Mouse (Mus musculus) limb, embryonic 12.5 days (tissue): ENCODE results near the gene Lrrc34. TPM values are rescaled to one million over a fixed set of nuclear protein-coding genes. Genes with fewer than 3 reads are reported as not detected.

Experiments used
- ATAC-seq: fragments of 200-750 bp; cut with Nextera tagmentation; 2 replicates; pipeline ENCODE4 v1.8.0; 2017; ENCODE audit warnings: low read depth, moderate TSS enrichment; ENCODE audit not compliant: insufficient number of reproducible peaks, insufficient read depth, low FRiP score, low TSS enrichment
- H3K27ac ChIP-seq: fragments of 300-500 bp; sonication (generic); 2 replicates; pipeline ENCODE4 v1.5.1; 2016; ENCODE audit warnings: mild to moderate bottlenecking, moderate library complexity
- H3K27me3 ChIP-seq: fragments of 300-500 bp; sonication (generic); 2 replicates; pipeline ENCODE4 v1.6.1; 2016; ENCODE audit warnings: mild to moderate bottlenecking, moderate library complexity
- H3K36me3 ChIP-seq: fragments of 300-500 bp; sonication (generic); 2 replicates; pipeline ENCODE4 v1.6.1; 2016; ENCODE audit warnings: mild to moderate bottlenecking, moderate library complexity
- H3K4me1 ChIP-seq: fragments of 300-500 bp; sonication (generic); replicated peaks from 2 replicates; pipeline ENCODE4 v1.6.1; 2016
- H3K4me2 ChIP-seq: fragments of 300-500 bp; sonication (generic); 2 replicates; pipeline ENCODE4 v1.6.1; 2016; ENCODE audit warnings: mild to moderate bottlenecking, moderate library complexity
- H3K4me3 ChIP-seq: fragments of 300-500 bp; sonication (generic); replicated peaks from 2 replicates; pipeline ENCODE4 v1.5.1; 2016; ENCODE audit warnings: mild to moderate bottlenecking
- H3K9ac ChIP-seq: fragments of 300-500 bp; sonication (generic); replicated peaks from 2 replicates; pipeline ENCODE4 v1.6.1; 2016; ENCODE audit warnings: mild to moderate bottlenecking, moderate library complexity
- H3K9me3 ChIP-seq: fragments of 300-500 bp; sonication (generic); 2 replicates; pipeline ENCODE4 v1.6.1; 2016; ENCODE audit warnings: mild to moderate bottlenecking, moderate library complexity
- WGBS: fragments of 180-500 bp; shearing (Covaris S2); methylation state at CpG from one replicate; pipeline ENCODE4 v1.1.7; 2016; 5-methylcytosine and 5-hydroxymethylcytosine counted together
- polyA plus RNA-seq: library from polyadenylated mRNA; unstranded; fragments of >200 nt; fragmentation: Nextera tagmentation; extraction: Ambion mirVana; gene quantifications from 2 replicates; pipeline ENCODE4 v1.2.1, GENCODE M21; 2016

Gene Lrrc34
- polyA plus RNA-seq, 1 experiment from 2014 or later = 1.7 TPM

- H3K36me3 ChIP-seq = peaks cover 16% of the 10 kb centered on the region
- ATAC-seq = no peak
- peaks cover 21% of the 10 kb centered on the region for H3K4me1 ChIP-seq
- under 1% methylated on average over 14 of the region's 14 CpGs for WGBS
- no peaks in the 10 kb centered on the region for H3K9me3 ChIP-seq
- peak overlapping the region; percentile 82 for H3K4me2 ChIP-seq
- H3K27me3 ChIP-seq = peaks cover 6% of the 10 kb centered on the region; the same call in 1 of the 2 replicates
- peak overlapping the region; percentile 88 for H3K4me3 ChIP-seq
- H3K9ac ChIP-seq = peak overlapping the region; percentile 57
- peak overlapping the region; percentile 74 for H3K27ac ChIP-seq
Measured at GRCm38 (mm10) chr3:30600717-30601116, 47.0 kb downstream of the Lrrc34 start.

- H3K9me3 ChIP-seq = no peaks in the 10 kb centered on the region
- H3K27me3 ChIP-seq = peaks cover 6% of the 10 kb centered on the region; the same call in 1 of the 2 replicates
- WGBS = under 1% methylated on average over 32 of the region's 32 CpGs
- no peak for ATAC-seq
- peaks cover 11% of the 10 kb centered on the region for H3K36me3 ChIP-seq
- peak within 1 kb of the TSS; percentile 82 for H3K4me2 ChIP-seq
- H3K9ac ChIP-seq = peak within 1 kb of the TSS; percentile 57
- peaks cover 21% of the 10 kb centered on the region for H3K4me1 ChIP-seq
- peak within 1 kb of the TSS; percentile 88 for H3K4me3 ChIP-seq
- peak within 1 kb of the TSS; percentile 74 for H3K27ac ChIP-seq
Measured at GRCm38 (mm10) chr3:30599711-30600545, 47.7 kb downstream of the Lrrc34 start, which contains the start of gene Actrt3. Gene Actrt3 (minus strand): TSS chr3:30599939.

GRCm38 (mm10) chr3:30597271-30597670 is 50.4 kb downstream of the Lrrc34 start:
- H3K4me2 ChIP-seq = no peak overlapping the region
- no peak for ATAC-seq
- no peak overlapping the region for H3K27ac ChIP-seq
- no peak overlapping the region for H3K4me3 ChIP-seq
- peaks cover 6% of the 10 kb centered on the region; the same call in 1 of the 2 replicates for H3K27me3 ChIP-seq
- 83% methylated on average over 7 of the region's 7 CpGs for WGBS
- H3K9ac ChIP-seq = no peak overlapping the region
- H3K36me3 ChIP-seq = no peaks in the 10 kb centered on the region
- peaks cover 18% of the 10 kb centered on the region for H3K4me1 ChIP-seq
- no peaks in the 10 kb centered on the region for H3K9me3 ChIP-seq

GRCm38 (mm10) chr3:30595111-30595832 is 52.4 kb downstream of the Lrrc34 start:
- peaks cover 18% of the 10 kb centered on the region for H3K4me1 ChIP-seq
- H3K9ac ChIP-seq = peak overlapping the region; percentile 90
- peak overlapping the region; percentile 77 for H3K4me3 ChIP-seq
- H3K27ac ChIP-seq = peak overlapping the region; percentile 82
- H3K27me3 ChIP-seq = peaks cover 6% of the 10 kb centered on the region; the same call in 1 of the 2 replicates
- peak overlapping the region; percentile 77 for H3K4me2 ChIP-seq
- no peaks in the 10 kb centered on the region for H3K9me3 ChIP-seq
- WGBS = under 1% methylated on average over 62 of the region's 62 CpGs
- no peaks in the 10 kb centered on the region for H3K36me3 ChIP-seq
- ATAC-seq = peak; percentile 39

GRCm38 (mm10) chr3:30593719-30594485 is 53.8 kb downstream of the Lrrc34 start:
- Histone ChIP-seq H3K4me1 (peaks cover 8% of the 10 kb centered on the region), H3K36me3 (no peaks in the 10 kb centered on the region), H3K27ac (no peak overlapping the region), H3K4me2 (no peak overlapping the region), H3K9me3 (no peaks in the 10 kb centered on the region), H3K4me3 (no peak overlapping the region), H3K27me3 (peaks cover 2% of the 10 kb centered on the region; the same call in 1 of the 2 replicates), H3K9ac (no peak overlapping the region)
- WGBS = 79% methylated on average over 4 of the region's 4 CpGs
- 0 out of 2 replicates have a peak, but pooled peaks have one; percentile 29 for ATAC-seq

GRCm38 (mm10) chr3:30592418-30592853 is 55.2 kb downstream of the Lrrc34 start:
- H3K4me1 ChIP-seq = peaks cover 8% of the 10 kb centered on the region
- H3K4me3 ChIP-seq = no peak overlapping the region
- H3K9me3 ChIP-seq = no peaks in the 10 kb centered on the region
- no peaks in the 10 kb centered on the region for H3K36me3 ChIP-seq
- H3K27me3 ChIP-seq = no peaks in the 10 kb centered on the region
- 0% methylated on average over 2 of the region's 2 CpGs for WGBS
- ATAC-seq = no peak; the same call in 1 of the 2 replicates
- H3K27ac ChIP-seq = peak overlapping the region; percentile 70
- H3K4me2 ChIP-seq = no peak overlapping the region
- H3K9ac ChIP-seq = no peak overlapping the region

GRCm38 (mm10) chr3:30588865-30589264 is 58.8 kb downstream of the Lrrc34 start:
- Histone ChIP-seq H3K27me3 (no peaks in the 10 kb centered on the region), H3K4me1 (peaks cover 4% of the 10 kb centered on the region; the same call in 1 of the 2 replicates), H3K27ac (no peak overlapping the region), H3K4me3 (no peak overlapping the region), H3K9ac (no peak overlapping the region), H3K36me3 (no peaks in the 10 kb centered on the region), H3K9me3 (no peaks in the 10 kb centered on the region), H3K4me2 (no peak overlapping the region)
- ATAC-seq = no peak
- WGBS = 89% methylated on average over 6 of the region's 6 CpGs

Other genes starting within 250 kb of the Lrrc34 start
- gene Mecom, start 99.9 kb downstream of the Lrrc34 start, polyA plus RNA-seq = 187 TPM in 2 replicates
- gene Actrt3, start 47.9 kb downstream of the Lrrc34 start, polyA plus RNA-seq = 0.10 TPM in 1 of 2 replicates, not detected in the other
- 36.3 and 37.9 TPM in 2 replicates for gene Mynn, start 45.8 kb downstream of the Lrrc34 start, polyA plus RNA-seq
- gene Lrriq4, start 3.4 kb downstream of the Lrrc34 start, polyA plus RNA-seq = not detected in 2 replicates
- gene Lrrc31, start 52.0 kb upstream of the Lrrc34 start, polyA plus RNA-seq = not detected in 2 replicates
- not detected in 2 replicates for gene Samd7, start 98.4 kb upstream of the Lrrc34 start, polyA plus RNA-seq
- gene Sec62, start 145.0 kb upstream of the Lrrc34 start, polyA plus RNA-seq = 83.9 and 92.1 TPM in 2 replicates
- 1.2 and 1.8 TPM in 2 replicates for gene Gpr160, start 208.1 kb upstream of the Lrrc34 start, polyA plus RNA-seq